Mouse (Mus musculus) 416B (cell line): Measurements from ENCODE around the gene Dcbld2.

ENCODE experiments used
- DNase-seq: peaks from one replicate; pipeline ENCODE4 v3.0.0; 2011; ENCODE audit warnings: low read depth

Dcbld2 gene

GRCm38 (mm10) chr16:58487861-58488260 lies 79.6 kb downstream of the Dcbld2 start:
- no peak for DNase-seq

GRCm38 (mm10) chr16:58496791-58497190 lies 88.5 kb downstream of the Dcbld2 start:
- DNase-seq, result no peak

GRCm38 (mm10) chr16:58497886-58498713 lies 89.9 kb downstream of the Dcbld2 start:
- peak; percentile 94 for DNase-seq

- no peak for DNase-seq
These were observed 90.9 kb downstream of the Dcbld2 start for GRCm38 (mm10) chr16:58499172-58499584.

- DNase-seq, result peak; percentile 51
These were observed 91.4 kb downstream of the Dcbld2 start for GRCm38 (mm10) chr16:58499650-58500049.

GRCm38 (mm10) chr16:58501760-58502301 lies 93.6 kb downstream of the Dcbld2 start:
- DNase-seq, result peak; percentile 75

GRCm38 (mm10) chr16:58502566-58502965 lies 94.3 kb downstream of the Dcbld2 start:
- no peak for DNase-seq

GRCm38 (mm10) chr16:58504945-58505344 lies 96.7 kb downstream of the Dcbld2 start:
- DNase-seq, result no peak

- peak; percentile 20 for DNase-seq
These were observed 104.0 kb downstream of the Dcbld2 start for GRCm38 (mm10) chr16:58512181-58512761.

GRCm38 (mm10) chr16:58512887-58513286 lies 104.6 kb downstream of the Dcbld2 start:
- DNase-seq, result no peak

- DNase-seq, result no peak
These were observed 105.5 kb downstream of the Dcbld2 start for GRCm38 (mm10) chr16:58513755-58514154.

GRCm38 (mm10) chr16:58514565-58514964 lies 106.3 kb downstream of the Dcbld2 start:
- peak; percentile 53 for DNase-seq

- no peak for DNase-seq
These were observed 107.9 kb downstream of the Dcbld2 start for GRCm38 (mm10) chr16:58516161-58516560.

GRCm38 (mm10) chr16:58516960-58517798 lies 108.9 kb downstream of the Dcbld2 start:
- DNase-seq, result no peak
